Comparison of ENCODE assay signal across 19 mouse cellular contexts in genomic region chr10:77587091-77587775, GRCm38 (mm10). TPM values are rescaled to one million over a fixed set of nuclear protein-coding genes. Genes with fewer than 3 reads are reported as not detected.
DNase-seq lines count a peak whose midpoint lies in the region; ATAC-seq and TF ChIP-seq lines count a peak whose summit lies in the region.
"Had no signal": no experiment of that assay in that cellular context is flagged by ENCODE, and none has a peak within 500 bp of the region (broad histone marks: within the 10 kb centered on the region; RNA-seq: fewer than 3 reads in every experiment).

No protein-coding gene starts in this region.

- H3K4me3 ChIP-seq in hindbrain, embryonic 10.5 days, result no peak overlapping the region
- H3K4me3 ChIP-seq in hindbrain, embryonic 11.5 days (ENCODE audit: low read depth, low read length), result no peak overlapping the region
- H3K4me3 ChIP-seq in megakaryocyte, embryonic 14.5 days (replicated peaks), result peak overlapping the region; percentile 87
- no peak overlapping the region for H3K4me3 ChIP-seq in small intestine, adult 2 months (ENCODE audit: low read depth, low read length)
- H3K4me3 ChIP-seq: embryonic facial prominence, embryonic 12.5 days; heart, adult 2 months; hindbrain, embryonic 12.5 days; limb, embryonic 13.5 days; midbrain, embryonic 12.5 days had no signal

- WGBS in hindbrain, embryonic 10.5 days, result 90% methylated on average over 6 of the region's 6 CpGs
- WGBS in hindbrain, embryonic 11.5 days, result 86% methylated on average over 6 of the region's 6 CpGs
- 39% methylated on average over 6 of the region's 6 CpGs for WGBS in small intestine, adult 2 months

- no peak for TF ChIP-seq POLR2A in small intestine, adult 2 months (IDR thresholded peaks at IDR 0.05; ENCODE audit: low read depth, low read length)

- no peaks in the 10 kb centered on the region for H3K27me3 ChIP-seq in hindbrain, embryonic 10.5 days (ENCODE audit: insufficient read depth, poor library complexity, severe bottlenecking)
- no peaks in the 10 kb centered on the region for H3K27me3 ChIP-seq in hindbrain, embryonic 11.5 days (ENCODE audit: control insufficient read depth, insufficient read depth, low read length)
- no peaks in the 10 kb centered on the region for H3K27me3 ChIP-seq in megakaryocyte, embryonic 14.5 days (replicated peaks)
- no peaks in the 10 kb centered on the region for H3K27me3 ChIP-seq in small intestine, adult 2 months (ENCODE audit: control insufficient read depth, insufficient read depth, low read length)
- H3K27me3 ChIP-seq: embryonic facial prominence, embryonic 12.5 days; hindbrain, embryonic 12.5 days; limb, embryonic 13.5 days; midbrain, embryonic 12.5 days; Patski had no signal

- no peak overlapping the region for H3K9ac ChIP-seq in hindbrain, embryonic 11.5 days (ENCODE audit: low read depth, low read length)
- H3K9ac ChIP-seq: embryonic facial prominence, embryonic 12.5 days; hindbrain, embryonic 12.5 days; limb, embryonic 13.5 days; midbrain, embryonic 12.5 days had no signal

- no peak for ATAC-seq in hindbrain, embryonic 11.5 days (ENCODE audit: low FRiP score)
- ATAC-seq in megakaryocyte, adult 5-6 weeks (ENCODE audit: poor library complexity, severe bottlenecking), result no peak
- ATAC-seq in monocyte, adult 5-6 weeks (replicated peaks; ENCODE audit: insufficient number of reproducible peaks, low FRiP score, low TSS enrichment, poor library complexity, severe bottlenecking), result no peak
- ATAC-seq: lung, postnatal 0 days; Patski had no signal

- peak overlapping the region; percentile 29; the same call in 1 of the 2 replicates for H3K27ac ChIP-seq in hindbrain, embryonic 10.5 days
- no peak overlapping the region for H3K27ac ChIP-seq in hindbrain, embryonic 11.5 days (ENCODE audit: low read depth, low read length)
- H3K27ac ChIP-seq in small intestine, adult 2 months (ENCODE audit: insufficient read depth, low read depth, low read length), result peak overlapping the region; percentile 72
- H3K27ac ChIP-seq: embryonic facial prominence, embryonic 12.5 days; heart, adult 2 months; hindbrain, embryonic 12.5 days; limb, embryonic 13.5 days; midbrain, embryonic 12.5 days had no signal

- DNase-seq in adrenal gland, postnatal 10 days, result peak; percentile 31
- no peak for DNase-seq in adrenal gland, postnatal 4 days (ENCODE audit: low spot score in 2 of 2)
- no peak for DNase-seq in hindbrain, embryonic 10.5 days (ENCODE audit: low spot score)
- no peak for DNase-seq in hindbrain, embryonic 11.5 days (ENCODE audit: low spot score)
- DNase-seq: spleen, adult 18-20 months; thymus, postnatal 36 days had no signal

- no peak for TF ChIP-seq CTCF in small intestine, adult 2 months (IDR thresholded peaks at IDR 0.05; ENCODE audit: extremely low read depth, insufficient read length, insufficient replicate concordance, low read depth, low read length)

- no peak overlapping the region for H3K4me2 ChIP-seq in hindbrain, embryonic 11.5 days (replicated peaks; ENCODE audit: low read depth, low read length)
- H3K4me2 ChIP-seq: embryonic facial prominence, embryonic 12.5 days; hindbrain, embryonic 12.5 days; limb, embryonic 13.5 days; midbrain, embryonic 12.5 days had no signal

- peaks cover 39% of the 10 kb centered on the region for H3K4me1 ChIP-seq in hindbrain, embryonic 10.5 days (replicated peaks)
- 0 out of 2 replicates have a peak, but pooled peaks cover 1% of the 10 kb centered on the region for H3K4me1 ChIP-seq in hindbrain, embryonic 11.5 days (replicated peaks; ENCODE audit: control insufficient read depth, insufficient read depth, low read length)
- peaks cover 89% of the 10 kb centered on the region for H3K4me1 ChIP-seq in megakaryocyte, embryonic 14.5 days
- H3K4me1 ChIP-seq in small intestine, adult 2 months (ENCODE audit: control insufficient read depth, insufficient read depth, insufficient read length, low read length), result peaks cover 51% of the 10 kb centered on the region

- peaks cover 58% of the 10 kb centered on the region for H3K36me3 ChIP-seq in hindbrain, embryonic 10.5 days
- H3K36me3 ChIP-seq in hindbrain, embryonic 11.5 days (ENCODE audit: control insufficient read depth, insufficient read depth, low read length), result no peaks in the 10 kb centered on the region
- H3K36me3 ChIP-seq in megakaryocyte, embryonic 14.5 days (replicated peaks; ENCODE audit: low read length), result peaks cover 90% of the 10 kb centered on the region
- peaks cover 44% of the 10 kb centered on the region for H3K36me3 ChIP-seq in small intestine, adult 2 months (ENCODE audit: control insufficient read depth, insufficient read depth, low read length)

- H3K9me3 ChIP-seq in hindbrain, embryonic 10.5 days, result no peaks in the 10 kb centered on the region
- no peaks in the 10 kb centered on the region for H3K9me3 ChIP-seq in hindbrain, embryonic 11.5 days (ENCODE audit: control insufficient read depth, low read length)
- no peaks in the 10 kb centered on the region for H3K9me3 ChIP-seq in megakaryocyte, embryonic 14.5 days
- H3K9me3 ChIP-seq: embryonic facial prominence, embryonic 12.5 days; hindbrain, embryonic 12.5 days; limb, embryonic 13.5 days; midbrain, embryonic 12.5 days had no signal

RNA-seq across cellular contexts. Expression of gene Pttg1ip, which starts 5.7 kb away (rescaled TPM):
- total RNA-seq in adrenal gland, postnatal 10 days (2021), result 100 to 1,000 TPM; 160 to 178 TPM
- 100 to 1,000 TPM; 176 to 186 TPM for total RNA-seq in adrenal gland, postnatal 4 days (2021)
- 66.6 and 67.2 TPM in 2 replicates for polyA plus RNA-seq in hindbrain, embryonic 10.5 days (2016; fragmentation: Nextera tagmentation; extraction: Ambion mirVana)
- 73.1 and 79.3 TPM in 2 replicates for polyA plus RNA-seq in hindbrain, embryonic 11.5 days (2014; fragmentation: Nextera tagmentation; extraction: Ambion mirVana)
- 284 and 814 TPM in 2 replicates for polyA plus RNA-seq in megakaryocyte, embryonic 14.5 days (2012; ENCODE audit: insufficient read depth, low replicate concordance)
- total RNA-seq in megakaryocyte, adult 5-6 weeks (2015), result 82.8 and 97.8 TPM in 2 replicates
- total RNA-seq in megakaryocyte, adult 5-6 weeks (2017), result 50.0 and 54.8 TPM in 2 replicates
- polyA plus RNA-seq in small intestine, adult 2 months (2012; rRNA removed), result 82.9 and 176 TPM in 2 replicates
- total RNA-seq in monocyte, adult 5-6 weeks (2017), result 79.9 to 128 TPM (median 104 TPM) in 3 replicates

RNA-seq across cellular contexts. Expression of gene Sumo3, which starts 18.7 kb away (rescaled TPM):
- total RNA-seq in adrenal gland, postnatal 10 days (2021), result 100 to 1,000 TPM; 119 to 125 TPM
- 100 to 1,000 TPM; 181 to 183 TPM for total RNA-seq in adrenal gland, postnatal 4 days (2021)
- polyA plus RNA-seq in hindbrain, embryonic 10.5 days (2016; fragmentation: Nextera tagmentation; extraction: Ambion mirVana), result 336 and 389 TPM in 2 replicates
- polyA plus RNA-seq in hindbrain, embryonic 11.5 days (2014; fragmentation: Nextera tagmentation; extraction: Ambion mirVana), result 287 and 321 TPM in 2 replicates
- 11.6 and 90.7 TPM in 2 replicates for polyA plus RNA-seq in megakaryocyte, embryonic 14.5 days (2012; ENCODE audit: insufficient read depth, low replicate concordance)
- 22.1 and 22.7 TPM in 2 replicates for total RNA-seq in megakaryocyte, adult 5-6 weeks (2015)
- total RNA-seq in megakaryocyte, adult 5-6 weeks (2017), result 118 and 137 TPM in 2 replicates
- 129 and 254 TPM in 2 replicates for polyA plus RNA-seq in small intestine, adult 2 months (2012; rRNA removed)
- 84.2 to 128 TPM (median 126 TPM) in 3 replicates for total RNA-seq in monocyte, adult 5-6 weeks (2017)

RNA-seq across cellular contexts. Expression of gene Gm49325, which starts 18.8 kb away (rescaled TPM):
- 10 to 100 TPM; 22.3 to 30.4 TPM for total RNA-seq in adrenal gland, postnatal 10 days (2021)
- total RNA-seq in adrenal gland, postnatal 4 days (2021), result 10 to 100 TPM; 18.1 to 27.7 TPM
- polyA plus RNA-seq in hindbrain, embryonic 10.5 days (2016; fragmentation: Nextera tagmentation; extraction: Ambion mirVana), result 4.4 TPM in 1 of 2 replicates, not detected in the other
- polyA plus RNA-seq in hindbrain, embryonic 11.5 days (2014; fragmentation: Nextera tagmentation; extraction: Ambion mirVana), result 2.2 TPM in 1 of 2 replicates, not detected in the other
- polyA plus RNA-seq in megakaryocyte, embryonic 14.5 days (2012; ENCODE audit: insufficient read depth, low replicate concordance), result 9.0 and 23.2 TPM in 2 replicates
- not detected in 2 replicates for total RNA-seq in megakaryocyte, adult 5-6 weeks (2015)
- not detected in 2 replicates for total RNA-seq in megakaryocyte, adult 5-6 weeks (2017)
- not detected in 2 replicates for polyA plus RNA-seq in small intestine, adult 2 months (2012; rRNA removed)
- 1.7 to 5.5 TPM in 2 of 3 replicates, not detected in the other for total RNA-seq in monocyte, adult 5-6 weeks (2017)
- polyA plus RNA-seq: forebrain, embryonic 11.5 days; heart, adult 2 months; large intestine, adult 2 months had no signal

RNA-seq across cellular contexts. Expression of gene Ube2g2, which starts 34.8 kb away (rescaled TPM):
- total RNA-seq in adrenal gland, postnatal 10 days (2021), result 10 to 100 TPM; 44.4 to 46.1 TPM
- 10 to 100 TPM; 42.2 to 44.3 TPM for total RNA-seq in adrenal gland, postnatal 4 days (2021)
- 100 and 103 TPM in 2 replicates for polyA plus RNA-seq in hindbrain, embryonic 10.5 days (2016; fragmentation: Nextera tagmentation; extraction: Ambion mirVana)
- 40.5 and 50.0 TPM in 2 replicates for polyA plus RNA-seq in hindbrain, embryonic 11.5 days (2014; fragmentation: Nextera tagmentation; extraction: Ambion mirVana)
- polyA plus RNA-seq in megakaryocyte, embryonic 14.5 days (2012; ENCODE audit: insufficient read depth, low replicate concordance), result 14.2 and 28.4 TPM in 2 replicates
- total RNA-seq in megakaryocyte, adult 5-6 weeks (2015), result 15.3 and 18.1 TPM in 2 replicates
- 27.4 and 40.0 TPM in 2 replicates for total RNA-seq in megakaryocyte, adult 5-6 weeks (2017)
- 16.5 and 20.9 TPM in 2 replicates for polyA plus RNA-seq in small intestine, adult 2 months (2012; rRNA removed)
- 60.6 to 127 TPM (median 70.3 TPM) in 3 replicates for total RNA-seq in monocyte, adult 5-6 weeks (2017)

RNA-seq across cellular contexts. Expression of gene Itgb2, which starts 57.2 kb away (rescaled TPM):
- total RNA-seq in adrenal gland, postnatal 10 days (2021), result 1 to 10 TPM; 8.1 to 9.2 TPM
- 1 to 10 TPM; 5.3 to 8.5 TPM for total RNA-seq in adrenal gland, postnatal 4 days (2021)
- polyA plus RNA-seq in hindbrain, embryonic 10.5 days (2016; fragmentation: Nextera tagmentation; extraction: Ambion mirVana), result 1.0 and 1.2 TPM in 2 replicates
- 1.2 and 1.8 TPM in 2 replicates for polyA plus RNA-seq in hindbrain, embryonic 11.5 days (2014; fragmentation: Nextera tagmentation; extraction: Ambion mirVana)
- polyA plus RNA-seq in megakaryocyte, embryonic 14.5 days (2012; ENCODE audit: insufficient read depth, low replicate concordance), result 35.5 and 120 TPM in 2 replicates
- total RNA-seq in megakaryocyte, adult 5-6 weeks (2015), result 342 TPM in 2 replicates
- total RNA-seq in megakaryocyte, adult 5-6 weeks (2017), result 400 and 419 TPM in 2 replicates
- 14.3 and 17.4 TPM in 2 replicates for polyA plus RNA-seq in small intestine, adult 2 months (2012; rRNA removed)
- total RNA-seq in monocyte, adult 5-6 weeks (2017), result 1,034 to 1,189 TPM (median 1,065 TPM) in 3 replicates
